Mouse (Mus musculus): ENCODE results near the gene Setd1a. TPM values are rescaled to one million over a fixed set of nuclear protein-coding genes. Genes with fewer than 3 reads are reported as not detected.

Gene Setd1a
- total and polyA plus RNA-seq, 2 experiments from 2014 or later: 16.0 to 17.8 TPM

GRCm38 (mm10) chr7:127776878-127777473 is 506 bp downstream of the Setd1a start:
- H3K27me3 ChIP-seq (ENCODE audit: insufficient read depth, low read length): no peaks in the 10 kb centered on the region
- H3K9me3 ChIP-seq (ENCODE audit: low read length): no peaks in the 10 kb centered on the region
- H3K4me1 ChIP-seq (ENCODE audit: insufficient read depth, low read length): 0 out of 2 replicates have a peak, but pooled peaks cover 3% of the 10 kb centered on the region
- H3K4me3 ChIP-seq (ENCODE audit: low read length): peak overlapping the region; percentile 68
- WGBS: 1% methylated on average over 49 of the region's 70 CpGs
- TF ChIP-seq CTCF (IDR thresholded peaks at IDR 0.05; ENCODE audit: low read depth): no peak
- H3K36me3 ChIP-seq (ENCODE audit: insufficient read depth, low read length): peaks cover 24% of the 10 kb centered on the region
- peak overlapping the region; percentile 76 for H3K4me2 ChIP-seq (ENCODE audit: low read depth, low read length)
- H3K9ac ChIP-seq (replicated peaks; ENCODE audit: low read length): peak overlapping the region; percentile 84
- ATAC-seq (peak; percentile 93), DNase-seq (ENCODE audit: low spot score) (peak; percentile 98)
- H3K27ac ChIP-seq: peak overlapping the region; percentile 88

DNA sequence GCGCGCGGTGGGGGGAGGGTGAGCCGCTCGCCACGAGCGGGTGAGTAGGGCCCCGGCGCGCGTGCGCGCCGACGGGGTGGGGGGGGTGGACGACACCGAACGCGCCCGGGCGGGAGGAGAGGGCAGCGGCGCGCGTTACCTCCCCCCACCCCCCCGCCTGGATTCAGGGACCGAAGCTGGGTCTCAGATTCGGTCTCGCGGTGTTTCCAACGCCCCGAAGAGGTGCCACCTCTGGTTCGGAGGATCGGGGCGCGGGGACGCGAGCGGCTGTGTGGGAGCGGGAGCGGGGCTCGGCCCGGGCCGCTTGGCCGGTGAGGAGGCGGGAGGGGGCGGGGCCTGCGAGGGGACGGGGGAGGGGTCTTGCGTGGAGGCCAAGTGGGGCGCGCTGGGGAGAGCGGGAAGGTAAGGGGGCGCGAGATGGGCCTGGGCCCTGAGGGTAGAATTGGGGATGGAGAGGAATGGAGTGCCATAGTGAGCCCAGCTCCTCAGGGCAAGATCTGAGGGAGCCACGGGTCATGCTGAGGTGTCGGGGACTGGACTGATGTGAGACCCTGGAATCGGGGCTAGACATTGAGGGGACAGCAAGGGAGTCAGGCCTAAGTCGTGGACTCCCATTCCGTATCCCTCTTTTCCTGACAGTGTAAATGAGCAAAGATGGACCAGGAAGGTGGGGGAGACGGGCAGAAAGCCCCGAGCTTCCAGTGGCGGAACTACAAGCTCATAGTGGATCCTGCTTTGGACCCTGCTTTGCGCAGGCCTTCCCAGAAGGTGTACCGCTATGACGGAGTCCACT is 1.2 kb downstream of the Setd1a start:
- DNase-seq (ENCODE audit: low spot score) (peak; percentile 15), ATAC-seq (peak; percentile 61)
- peaks cover 31% of the 10 kb centered on the region for H3K36me3 ChIP-seq (ENCODE audit: insufficient read depth, low read length)
- WGBS: 2% methylated on average over 52 of the region's 66 CpGs
- H3K9ac ChIP-seq (replicated peaks; ENCODE audit: low read length): peak overlapping the region; percentile 84
- TF ChIP-seq CTCF (IDR thresholded peaks at IDR 0.05; ENCODE audit: low read depth): 0 out of 2 replicates have a peak, but pooled peaks have one; percentile 9
- H3K4me2 ChIP-seq (ENCODE audit: low read depth, low read length): peak overlapping the region; percentile 76
- H3K27ac ChIP-seq: peak overlapping the region; percentile 88
- no peaks in the 10 kb centered on the region for H3K9me3 ChIP-seq (ENCODE audit: low read length)
- H3K27me3 ChIP-seq (ENCODE audit: insufficient read depth, low read length): no peaks in the 10 kb centered on the region
- H3K4me1 ChIP-seq (ENCODE audit: insufficient read depth, low read length): 0 out of 2 replicates have a peak, but pooled peaks cover 3% of the 10 kb centered on the region
- H3K4me3 ChIP-seq (ENCODE audit: low read length): peak overlapping the region; percentile 68

GRCm38 (mm10) chr7:127778350-127778749 is 1.9 kb downstream of the Setd1a start:
- Histone ChIP-seq H3K4me2 (ENCODE audit: low read depth, low read length) (peak overlapping the region; percentile 76), H3K36me3 (ENCODE audit: insufficient read depth, low read length) (peaks cover 33% of the 10 kb centered on the region), H3K9me3 (ENCODE audit: low read length) (no peaks in the 10 kb centered on the region), H3K9ac (replicated peaks; ENCODE audit: low read length) (peak overlapping the region; percentile 84), H3K27me3 (ENCODE audit: insufficient read depth, low read length) (no peaks in the 10 kb centered on the region), H3K4me1 (ENCODE audit: insufficient read depth, low read length) (0 out of 2 replicates have a peak, but pooled peaks cover 3% of the 10 kb centered on the region), H3K27ac (no peak overlapping the region), H3K4me3 (ENCODE audit: low read length) (peak overlapping the region; percentile 68)
- DNase-seq (ENCODE audit: low spot score) (no peak), ATAC-seq (no peak)
- 66% methylated on average over 4 of the region's 4 CpGs for WGBS
- TF ChIP-seq CTCF (IDR thresholded peaks at IDR 0.05; ENCODE audit: low read depth): no peak

DNA sequence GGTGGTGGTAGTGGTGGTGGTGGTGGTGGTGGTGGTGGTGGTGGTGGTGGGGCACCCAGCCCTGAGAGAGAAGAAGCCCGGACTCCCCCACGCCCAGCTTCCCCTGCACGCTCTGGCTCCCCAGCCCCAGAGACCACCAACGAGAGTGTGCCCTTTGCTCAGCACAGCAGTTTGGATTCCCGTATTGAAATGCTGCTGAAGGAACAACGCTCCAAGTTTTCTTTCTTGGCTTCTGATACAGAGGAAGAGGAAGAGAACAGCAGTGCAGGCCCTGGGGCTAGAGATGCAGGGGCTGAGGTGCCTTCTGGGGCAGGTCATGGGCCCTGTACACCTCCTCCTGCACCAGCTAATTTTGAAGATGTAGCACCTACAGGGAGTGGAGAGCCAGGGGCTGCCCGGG is 8.8 kb downstream of the Setd1a start, which contains the start of gene Gm49388:
Gene Gm49388, plus strand, starts transcription at position 301 of the 400 bp plus-strand sequence.
- Histone ChIP-seq H3K9ac (replicated peaks; ENCODE audit: low read length) (no peak within 1 kb of the TSS), H3K4me3 (ENCODE audit: low read length) (no peak within 1 kb of the TSS), H3K4me2 (ENCODE audit: low read depth, low read length) (no peak within 1 kb of the TSS), H3K36me3 (ENCODE audit: insufficient read depth, low read length) (peaks cover 83% of the 10 kb centered on the region), H3K27me3 (ENCODE audit: insufficient read depth, low read length) (no peaks in the 10 kb centered on the region), H3K27ac (no peak within 1 kb of the TSS), H3K4me1 (ENCODE audit: insufficient read depth, low read length) (no peaks in the 10 kb centered on the region), H3K9me3 (ENCODE audit: low read length) (no peaks in the 10 kb centered on the region)
- WGBS: 93% methylated on average over 7 of the region's 7 CpGs
- no peak for DNase-seq (ENCODE audit: low spot score)
- no peak for ATAC-seq
- no peak for TF ChIP-seq CTCF (IDR thresholded peaks at IDR 0.05; ENCODE audit: low read depth)

- no peaks in the 10 kb centered on the region for H3K9me3 ChIP-seq (ENCODE audit: low read length)
- 0 out of 2 replicates have a peak, but pooled peaks cover 6% of the 10 kb centered on the region for H3K4me1 ChIP-seq (ENCODE audit: insufficient read depth, low read length)
- H3K4me3 ChIP-seq (ENCODE audit: low read length): no peak overlapping the region
- no peak for TF ChIP-seq CTCF (IDR thresholded peaks at IDR 0.05; ENCODE audit: low read depth)
- no peak for ATAC-seq
- 94% methylated on average over 23 of the region's 23 CpGs for whole genome bisulfite sequencing
- no peaks in the 10 kb centered on the region for H3K27me3 ChIP-seq (ENCODE audit: insufficient read depth, low read length)
- no peak overlapping the region for H3K27ac ChIP-seq
- H3K36me3 ChIP-seq (ENCODE audit: insufficient read depth, low read length): peaks cover 73% of the 10 kb centered on the region
- H3K4me2 ChIP-seq (ENCODE audit: low read depth, low read length): no peak overlapping the region
- no peak for DNase-seq (ENCODE audit: low spot score)
- H3K9ac ChIP-seq (replicated peaks; ENCODE audit: low read length): no peak overlapping the region
These were observed 20.8 kb downstream of the Setd1a start for GRCm38 (mm10) chr7:127797076-127797845.

GRCm38 (mm10) chr7:127798591-127798990 is 22.1 kb downstream of the Setd1a start:
- Histone ChIP-seq H3K4me3 (ENCODE audit: low read length) (no peak overlapping the region), H3K9ac (replicated peaks; ENCODE audit: low read length) (no peak overlapping the region), H3K36me3 (ENCODE audit: insufficient read depth, low read length) (peaks cover 60% of the 10 kb centered on the region), H3K9me3 (ENCODE audit: low read length) (no peaks in the 10 kb centered on the region), H3K27ac (no peak overlapping the region), H3K4me1 (ENCODE audit: insufficient read depth, low read length) (0 out of 2 replicates have a peak, but pooled peaks cover 6% of the 10 kb centered on the region), H3K27me3 (ENCODE audit: insufficient read depth, low read length) (no peaks in the 10 kb centered on the region), H3K4me2 (ENCODE audit: low read depth, low read length) (no peak overlapping the region)
- DNase-seq (ENCODE audit: low spot score): peak; percentile 39
- ATAC-seq: no peak
- no peak for TF ChIP-seq CTCF (IDR thresholded peaks at IDR 0.05; ENCODE audit: low read depth)
- 76% methylated on average over 4 of the region's 4 CpGs for WGBS
